Mouse (Mus musculus) hindbrain, embryonic 10.5 days (tissue): ENCODE results near the gene Srgap3. TPM values are rescaled to one million over a fixed set of nuclear protein-coding genes. Genes with fewer than 3 reads are reported as not detected.

ENCODE experiments used
- DNase-seq: peaks from one replicate; pipeline ENCODE4 v3.0.0-alpha.2; 2017; ENCODE audit warnings: low spot score
- H3K27ac ChIP-seq: fragments of 300-500 bp; sonication (generic); 2 replicates; pipeline ENCODE4 v1.5.1; 2016; ENCODE audit warnings: mild to moderate bottlenecking, moderate library complexity
- H3K27me3 ChIP-seq: fragments of 300-500 bp; sonication (generic); 2 replicates; pipeline ENCODE4 v1.6.1; 2016; ENCODE audit warnings: mild to moderate bottlenecking; ENCODE audit not compliant: poor library complexity, insufficient read depth, severe bottlenecking
- H3K36me3 ChIP-seq: fragments of 300-500 bp; sonication (generic); 2 replicates; pipeline ENCODE4 v1.6.1; 2016; ENCODE audit warnings: mild to moderate bottlenecking, moderate library complexity
- H3K4me1 ChIP-seq: fragments of 300-500 bp; sonication (generic); replicated peaks from 2 replicates; pipeline ENCODE4 v1.6.1; 2016; ENCODE audit warnings: mild to moderate bottlenecking
- H3K4me3 ChIP-seq: fragments of 300-500 bp; sonication (generic); 2 replicates; pipeline ENCODE4 v1.5.1; 2016; ENCODE audit warnings: mild to moderate bottlenecking, moderate library complexity
- H3K9me3 ChIP-seq: fragments of 300-500 bp; sonication (generic); 2 replicates; pipeline ENCODE4 v1.6.1; 2016; ENCODE audit warnings: mild to moderate bottlenecking, moderate library complexity
- WGBS: fragments of 180-500 bp; shearing (Covaris S2); methylation state at CpG from one replicate; pipeline ENCODE4 v1.1.7; 2016; 5-methylcytosine and 5-hydroxymethylcytosine counted together
- polyA plus RNA-seq: library from polyadenylated mRNA; unstranded; fragments of >200 nt; fragmentation: Nextera tagmentation; extraction: Ambion mirVana; gene quantifications from 2 replicates; pipeline ENCODE4 v1.2.1, GENCODE M21; 2016

Gene Srgap3
- polyA plus RNA-seq, 1 experiment from 2014 or later: 34.7 TPM

- Histone ChIP-seq H3K4me1 (peaks cover 70% of the 10 kb centered on the region), H3K36me3 (peaks cover 53% of the 10 kb centered on the region), H3K27ac (peak overlapping the region; percentile 93), H3K27me3 (no peaks in the 10 kb centered on the region), H3K9me3 (0 out of 2 replicates have a peak, but pooled peaks cover 5% of the 10 kb centered on the region), H3K4me3 (peak overlapping the region; percentile 80)
- 45% methylated on average over 9 of the region's 9 CpGs for WGBS
- DNase-seq: peak; percentile 51
Measured at GRCm38 (mm10) chr6:112943596-112944245, 3.3 kb downstream of the Srgap3 start.

GRCm38 (mm10) chr6:112939281-112939680, 7.8 kb downstream of the Srgap3 start:
- peaks cover 55% of the 10 kb centered on the region for H3K4me1 ChIP-seq
- H3K4me3 ChIP-seq: no peak overlapping the region
- WGBS: 89% methylated on average over 9 of the region's 9 CpGs
- 0 out of 2 replicates have a peak, but pooled peaks cover 5% of the 10 kb centered on the region for H3K9me3 ChIP-seq
- DNase-seq: no peak
- H3K27me3 ChIP-seq: no peaks in the 10 kb centered on the region
- peak overlapping the region; percentile 35; the same call in 1 of the 2 replicates for H3K27ac ChIP-seq
- peaks cover 87% of the 10 kb centered on the region for H3K36me3 ChIP-seq

- Histone ChIP-seq H3K27me3 (no peaks in the 10 kb centered on the region), H3K9me3 (0 out of 2 replicates have a peak, but pooled peaks cover 5% of the 10 kb centered on the region), H3K4me3 (no peak overlapping the region), H3K27ac (0 out of 2 replicates have a peak overlapping the region, but pooled peaks have one; percentile 14), H3K4me1 (peaks cover 54% of the 10 kb centered on the region), H3K36me3 (peaks cover 85% of the 10 kb centered on the region)
- WGBS: 83% methylated on average over 2 of the region's 2 CpGs
- no peak for DNase-seq
Measured at GRCm38 (mm10) chr6:112937791-112938190, 9.3 kb downstream of the Srgap3 start.

- Histone ChIP-seq H3K36me3 (peaks cover 59% of the 10 kb centered on the region), H3K9me3 (0 out of 2 replicates have a peak, but pooled peaks cover 5% of the 10 kb centered on the region), H3K27ac (no peak overlapping the region), H3K4me1 (peaks cover 64% of the 10 kb centered on the region), H3K4me3 (no peak overlapping the region), H3K27me3 (no peaks in the 10 kb centered on the region)
- 92% methylated on average over 1 of the region's 1 CpGs for WGBS
- no peak for DNase-seq
Measured at GRCm38 (mm10) chr6:112934501-112934900, 12.6 kb downstream of the Srgap3 start.

GRCm38 (mm10) chr6:112932611-112933010, 14.5 kb downstream of the Srgap3 start:
- Histone ChIP-seq H3K27me3 (no peaks in the 10 kb centered on the region), H3K27ac (peak overlapping the region; percentile 63; the same call in 1 of the 2 replicates), H3K4me1 (peaks cover 73% of the 10 kb centered on the region), H3K4me3 (no peak overlapping the region), H3K36me3 (peaks cover 43% of the 10 kb centered on the region), H3K9me3 (no peaks in the 10 kb centered on the region)
- 46% methylated on average over 8 of the region's 8 CpGs for WGBS
- no peak for DNase-seq

GRCm38 (mm10) chr6:112930011-112930451, 17.0 kb downstream of the Srgap3 start:
- Histone ChIP-seq H3K36me3 (peaks cover 41% of the 10 kb centered on the region), H3K9me3 (no peaks in the 10 kb centered on the region), H3K27ac (peak overlapping the region; percentile 86), H3K27me3 (no peaks in the 10 kb centered on the region), H3K4me1 (peaks cover 94% of the 10 kb centered on the region), H3K4me3 (peak overlapping the region; percentile 16)
- peak; percentile 75 for DNase-seq
- 13% methylated on average over 5 of the region's 5 CpGs for WGBS

GRCm38 (mm10) chr6:112929291-112929984, 17.6 kb downstream of the Srgap3 start:
- Histone ChIP-seq H3K9me3 (no peaks in the 10 kb centered on the region), H3K36me3 (peaks cover 46% of the 10 kb centered on the region), H3K4me1 (peaks cover 97% of the 10 kb centered on the region), H3K27me3 (no peaks in the 10 kb centered on the region), H3K27ac (peak overlapping the region; percentile 86), H3K4me3 (peak overlapping the region; percentile 16)
- no peak for DNase-seq
- 82% methylated on average over 6 of the region's 6 CpGs for WGBS

GRCm38 (mm10) chr6:112928841-112929240, 18.2 kb downstream of the Srgap3 start:
- Histone ChIP-seq H3K27ac (no peak overlapping the region), H3K4me3 (no peak overlapping the region), H3K9me3 (no peaks in the 10 kb centered on the region), H3K4me1 (peaks cover 95% of the 10 kb centered on the region), H3K27me3 (no peaks in the 10 kb centered on the region), H3K36me3 (peaks cover 46% of the 10 kb centered on the region)
- WGBS: 85% methylated on average over 6 of the region's 6 CpGs
- no peak for DNase-seq

- Histone ChIP-seq H3K27ac (peak overlapping the region; percentile 30; the same call in 1 of the 2 replicates), H3K27me3 (no peaks in the 10 kb centered on the region), H3K4me1 (peaks cover 86% of the 10 kb centered on the region), H3K9me3 (no peaks in the 10 kb centered on the region), H3K4me3 (no peak overlapping the region), H3K36me3 (peaks cover 55% of the 10 kb centered on the region)
- no peak for DNase-seq
- WGBS: 71% methylated on average over 5 of the region's 5 CpGs
Measured at GRCm38 (mm10) chr6:112927341-112927740, 19.7 kb downstream of the Srgap3 start.

GRCm38 (mm10) chr6:112926011-112926410, 21.1 kb downstream of the Srgap3 start:
- Histone ChIP-seq H3K27me3 (no peaks in the 10 kb centered on the region), H3K9me3 (no peaks in the 10 kb centered on the region), H3K4me3 (no peak overlapping the region), H3K27ac (no peak overlapping the region), H3K36me3 (peaks cover 54% of the 10 kb centered on the region), H3K4me1 (peaks cover 85% of the 10 kb centered on the region)
- DNase-seq: no peak
- 94% methylated on average over 5 of the region's 5 CpGs for WGBS

GRCm38 (mm10) chr6:112925234-112925975, 21.7 kb downstream of the Srgap3 start:
- Histone ChIP-seq H3K9me3 (no peaks in the 10 kb centered on the region), H3K36me3 (peaks cover 60% of the 10 kb centered on the region), H3K27ac (peak overlapping the region; percentile 56), H3K4me3 (no peak overlapping the region), H3K27me3 (no peaks in the 10 kb centered on the region), H3K4me1 (peaks cover 85% of the 10 kb centered on the region)
- 66% methylated on average over 11 of the region's 11 CpGs for WGBS
- DNase-seq: no peak

- Histone ChIP-seq H3K4me3 (no peak overlapping the region), H3K9me3 (no peaks in the 10 kb centered on the region), H3K4me1 (peaks cover 78% of the 10 kb centered on the region), H3K27me3 (no peaks in the 10 kb centered on the region), H3K36me3 (peaks cover 67% of the 10 kb centered on the region), H3K27ac (peak overlapping the region; percentile 56; the same call in 1 of the 2 replicates)
- 80% methylated on average over 13 of the region's 13 CpGs for WGBS
- DNase-seq: no peak
Measured at GRCm38 (mm10) chr6:112924606-112925141, 22.4 kb downstream of the Srgap3 start.
